Mouse (Mus musculus) lung, adult 2 months (tissue): ENCODE data around the gene Brd4. TPM values are rescaled to one million over a fixed set of nuclear protein-coding genes. Genes with fewer than 3 reads are reported as not detected.

Experiments used
- DNase-seq: peaks from one replicate; pipeline ENCODE4 v3.0.0; 2022
- H3K4me1 ChIP-seq: fragments of 200-500 bp; 2 replicates; pipeline ENCODE4 v1.6.1; 2011; ENCODE audit warnings: low read length; ENCODE audit not compliant: control insufficient read depth, insufficient read depth
- H3K4me3 ChIP-seq: fragments of 200-500 bp; replicated peaks from 2 replicates; pipeline ENCODE3; 2011; ENCODE audit warnings: low read depth, mild to moderate bottlenecking, control low read depth, low read length; ENCODE audit errors: extremely low read depth
- CTCF ChIP-seq: fragments of 200-500 bp; IDR thresholded peaks from 2 replicates; pipeline ENCODE4 v1.5.1; 2011; ENCODE audit warnings: mild to moderate bottlenecking, low read length, control low read depth; ENCODE audit not compliant: insufficient read depth
- POLR2A ChIP-seq: fragments of 200-500 bp; IDR thresholded peaks from 2 replicates; pipeline ENCODE4 v1.6.1; 2011; ENCODE audit warnings: low read depth, mild to moderate bottlenecking, control low read depth, low read length, borderline replicate concordance; ENCODE audit errors: extremely low read depth
- WGBS: fragments of 180-500 bp; shearing (Covaris S2); methylation state at CpG from one replicate; pipeline ENCODE4 v1.1.7; 2018; 5-methylcytosine and 5-hydroxymethylcytosine counted together
- polyA plus RNA-seq: library from polyadenylated mRNA; depleted of rRNA; stranded (reverse); fragments of >200 nt; gene quantifications from 2 replicates; pipeline ENCODE4 v1.2.3, GENCODE M21; 2012; rRNA removed

Gene Brd4
- polyA plus RNA-seq, 1 experiment: 35.2 TPM

DNA sequence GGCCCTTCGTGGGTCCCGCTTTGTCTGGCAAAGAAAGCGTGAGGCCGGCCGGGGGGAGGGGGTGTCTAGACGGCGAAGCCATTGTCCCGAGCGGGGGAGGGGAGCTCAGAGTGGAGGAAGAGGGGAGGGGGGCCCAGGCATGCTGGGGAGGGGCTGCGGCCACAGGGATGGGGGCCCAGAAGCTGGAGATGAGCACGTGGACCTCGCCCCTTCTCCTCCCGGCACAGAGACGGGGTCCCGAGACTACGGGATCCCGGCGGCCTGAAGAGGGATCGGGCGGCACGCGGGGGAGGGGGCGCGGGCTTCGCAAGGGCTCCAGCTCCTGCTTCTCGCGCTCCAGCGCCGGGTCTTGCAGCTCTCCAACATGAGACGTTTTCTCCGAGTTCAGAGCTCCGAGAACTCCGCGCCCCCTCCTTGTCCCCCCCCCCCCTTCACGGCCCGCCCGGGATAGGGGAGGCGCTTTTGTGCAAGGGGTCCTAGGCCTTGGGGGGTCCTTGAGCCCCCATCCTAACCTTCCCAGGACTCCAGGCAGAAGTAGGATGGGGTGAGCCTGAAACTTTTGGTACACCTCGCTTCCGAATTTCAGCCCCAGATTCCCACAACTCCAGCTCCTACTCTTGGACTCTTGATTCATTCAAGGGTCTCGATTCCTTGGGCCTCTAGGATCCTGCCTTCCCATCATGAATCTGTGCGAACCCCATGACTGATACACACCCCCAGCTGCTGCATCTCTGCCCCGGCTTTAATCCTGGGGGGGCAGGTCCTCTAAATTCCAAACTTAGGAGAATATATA is 118.5 kb downstream of the Brd4 start:
- no peaks in the 10 kb centered on the region for H3K4me1 ChIP-seq
- DNase-seq: peak; percentile 41
- 2% methylated on average over 42 of the region's 43 CpGs for WGBS
- H3K4me3 ChIP-seq: peak overlapping the region; percentile 49
- TF ChIP-seq POLR2A: no peak
- TF ChIP-seq CTCF: no peak

DNA sequence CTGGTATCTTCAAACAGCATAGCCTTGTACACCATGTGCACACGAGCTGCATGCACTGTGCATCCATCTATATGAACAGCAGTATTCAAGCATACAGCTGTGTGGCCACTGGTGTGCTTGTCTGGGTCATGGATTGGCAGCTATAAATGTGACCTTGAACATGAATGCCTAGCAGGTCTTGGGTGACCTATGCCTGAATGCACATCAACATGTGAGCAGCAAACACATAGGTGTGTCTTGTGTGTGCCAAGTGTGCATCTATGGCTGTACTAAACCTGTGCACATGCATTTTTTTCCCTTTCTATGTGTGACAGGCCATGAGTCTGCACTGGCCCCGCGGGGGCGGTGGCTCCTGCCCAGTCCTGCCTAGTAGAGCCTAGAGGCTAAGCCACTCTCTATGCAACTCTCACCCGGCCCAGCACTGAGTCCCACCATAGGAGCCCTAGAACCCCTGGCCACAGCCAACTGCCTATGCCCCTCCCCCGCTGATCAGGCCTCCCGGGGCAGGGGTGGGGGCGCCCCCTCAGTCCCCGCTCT is 119.2 kb downstream of the Brd4 start:
- 18% methylated on average over 9 of the region's 9 CpGs for WGBS
- DNase-seq: peak; percentile 16
- H3K4me1 ChIP-seq: no peaks in the 10 kb centered on the region
- TF ChIP-seq POLR2A (no peak), CTCF (no peak)
- peak overlapping the region; percentile 28 for H3K4me3 ChIP-seq

DNA sequence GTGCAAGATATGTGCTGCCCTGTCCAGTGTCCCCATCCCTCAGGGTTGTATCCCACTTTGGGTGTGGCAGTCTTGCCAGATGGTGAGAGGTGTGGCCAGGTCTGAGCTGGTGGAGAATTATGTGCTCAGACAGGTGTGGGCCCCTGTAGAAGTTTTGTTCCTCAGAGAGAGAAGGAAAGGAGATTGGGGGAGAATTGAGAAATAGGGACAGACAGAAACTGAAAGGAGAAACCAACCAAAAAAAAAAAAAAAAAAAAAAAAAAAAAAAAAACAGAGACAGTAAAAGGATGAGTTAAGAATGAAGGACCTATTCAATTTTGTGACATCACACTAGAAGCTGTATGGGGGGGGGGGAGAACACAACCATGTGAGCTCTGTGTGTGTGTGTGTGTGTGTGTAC is 119.7 kb downstream of the Brd4 start:
- TF ChIP-seq CTCF (no peak), POLR2A (no peak)
- DNase-seq: no peak
- no peak overlapping the region for H3K4me3 ChIP-seq
- H3K4me1 ChIP-seq: no peaks in the 10 kb centered on the region

- peak; percentile 10; the same call in 1 of the 2 replicates for TF ChIP-seq POLR2A
- TF ChIP-seq CTCF: no peak
- Histone ChIP-seq H3K4me1 (no peaks in the 10 kb centered on the region), H3K4me3 (no peak overlapping the region)
- DNase-seq: no peak
- 43% methylated on average over 6 of the region's 6 CpGs for WGBS
These were observed 120.4 kb downstream of the Brd4 start for GRCm38 (mm10) chr17:32163910-32164650.

DNA sequence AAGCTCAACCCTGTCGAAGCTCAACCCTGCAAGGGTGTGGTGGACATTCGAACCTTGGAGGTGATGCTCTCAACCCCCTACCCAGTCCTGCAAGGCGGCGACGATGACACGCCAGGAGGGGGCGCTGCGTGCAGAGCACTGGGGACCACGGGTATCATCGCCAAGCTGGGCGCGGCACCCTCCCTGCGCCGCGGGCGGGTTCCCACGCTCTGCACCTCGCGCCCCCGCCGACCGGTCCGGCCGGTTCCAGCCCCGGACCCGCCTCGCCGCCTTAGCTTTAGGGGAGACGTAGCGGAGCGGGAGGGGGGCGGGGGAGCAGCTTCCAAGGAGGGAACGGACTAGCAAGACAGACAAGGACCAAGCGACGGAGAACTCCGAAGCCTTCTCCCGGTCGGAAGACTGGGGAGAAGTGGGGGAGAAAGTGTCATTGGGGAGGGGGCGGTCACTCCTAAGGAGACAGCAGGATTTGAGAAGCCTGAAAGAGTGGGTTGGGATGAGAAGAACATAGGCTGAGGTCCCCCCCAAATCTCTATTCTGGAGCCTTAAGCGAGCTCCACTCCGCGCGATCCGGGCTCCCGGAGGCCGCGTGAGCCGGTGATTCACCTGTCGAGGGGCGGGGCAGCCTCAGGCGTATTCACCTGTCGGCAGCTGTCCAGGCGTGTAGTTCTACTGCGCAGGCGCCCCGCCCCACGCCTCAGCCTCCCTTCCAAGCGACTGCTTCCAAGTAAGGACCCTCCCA is 122.2 kb downstream of the Brd4 start:
- Histone ChIP-seq H3K4me1 (no peaks in the 10 kb centered on the region), H3K4me3 (peak overlapping the region; percentile 43)
- no peak for TF ChIP-seq POLR2A
- peak; percentile 55 for TF ChIP-seq CTCF
- 4% methylated on average over 58 of the region's 58 CpGs for WGBS
- peak; percentile 74 for DNase-seq

DNA sequence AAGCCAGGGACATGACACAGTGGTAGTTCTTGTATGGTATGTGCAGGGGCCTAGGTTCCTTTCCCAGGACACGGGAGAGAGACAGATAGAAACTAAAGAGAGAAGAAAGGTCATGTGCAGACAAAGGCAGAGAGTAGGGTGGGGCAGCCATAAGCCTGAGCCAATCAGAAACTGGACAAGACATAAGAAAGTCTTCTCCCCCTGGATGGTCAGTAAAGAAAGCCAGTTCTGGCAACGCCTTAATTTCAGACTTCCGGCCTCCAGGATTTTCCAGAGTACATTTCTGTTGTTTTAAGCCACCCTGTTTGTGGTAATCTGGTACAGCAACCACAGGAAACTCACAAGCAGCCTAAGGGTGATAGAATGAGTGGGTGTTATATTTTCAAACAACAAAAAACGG is 123.6 kb downstream of the Brd4 start:
- TF ChIP-seq CTCF: no peak
- TF ChIP-seq POLR2A: no peak
- H3K4me1 ChIP-seq: no peaks in the 10 kb centered on the region
- H3K4me3 ChIP-seq: no peak overlapping the region
- 61% methylated on average over 4 of the region's 4 CpGs for WGBS
- DNase-seq: no peak

- WGBS: 74% methylated on average over 13 of the region's 13 CpGs
- TF ChIP-seq CTCF (no peak), POLR2A (no peak)
- DNase-seq: no peak
These were observed 125.7 kb downstream of the Brd4 start for GRCm38 (mm10) chr17:32158841-32159240.

GRCm38 (mm10) chr17:32146718-32147117 is 137.8 kb downstream of the Brd4 start:
- 88% methylated on average over 8 of the region's 8 CpGs for WGBS
- no peak for DNase-seq
- H3K4me3 ChIP-seq: no peak overlapping the region
- no peak for TF ChIP-seq POLR2A
- no peak for TF ChIP-seq CTCF
- H3K4me1 ChIP-seq: no peaks in the 10 kb centered on the region

More at GRCm38 (mm10) chr17:32158841-32159240, 125.7 kb downstream of the Brd4 start:
- Histone ChIP-seq H3K4me3 (no peak overlapping the region), H3K4me1 (no peaks in the 10 kb centered on the region)

Other genes starting within 250 kb of the Brd4 start
- gene Rrp1b, start 248.6 kb downstream of the Brd4 start, polyA plus RNA-seq: 10.0 and 12.6 TPM in 2 replicates
- 0.38 and 0.42 TPM in 2 replicates for gene Hsf2bp, start 248.4 kb downstream of the Brd4 start, polyA plus RNA-seq
- gene Notch3, start 117.9 kb downstream of the Brd4 start, polyA plus RNA-seq: 98.6 and 107 TPM in 2 replicates
- 3.3 and 16.6 TPM in 2 replicates for gene Ephx3, start 95.2 kb downstream of the Brd4 start, polyA plus RNA-seq
- 63.3 and 77.5 TPM in 2 replicates for gene Akap8, start 36.5 kb upstream of the Brd4 start, polyA plus RNA-seq
- gene Akap8l, start 65.9 kb upstream of the Brd4 start, polyA plus RNA-seq: 137 and 149 TPM in 2 replicates
- 40.0 and 42.0 TPM in 2 replicates for gene Wiz, start 104.7 kb upstream of the Brd4 start, polyA plus RNA-seq
- gene Rasal3, start 118.9 kb upstream of the Brd4 start, polyA plus RNA-seq: 13.3 and 17.4 TPM in 2 replicates
- 3.6 and 3.9 TPM in 2 replicates for gene Pglyrp2, start 139.4 kb upstream of the Brd4 start, polyA plus RNA-seq
- gene Cyp4f39, start 168.0 kb upstream of the Brd4 start, polyA plus RNA-seq: 4.0 and 18.7 TPM in 2 replicates
- gene Cyp4f17, start 221.3 kb upstream of the Brd4 start, polyA plus RNA-seq: 7.8 and 16.8 TPM in 2 replicates